Mouse (Mus musculus): Measurements from ENCODE around the gene Furin.
A peak's percentile ranks its signal among the peaks of the same experiment; 100 is the strongest.

Gene Furin

GRCm38 (mm10) chr7:80371041-80371751 is 34.0 kb downstream of the Furin start, which contains the start of gene Man2a2:
TSS of gene Man2a2 (minus strand) at chr7:80371375.
- DNase-seq: peak; percentile 89 to 92

GRCm38 (mm10) chr7:80370649-80371040 is 34.6 kb downstream of the Furin start:
- peak; percentile 85 to 89 for DNase-seq

- DNase-seq: peak in 1 of 2 experiments; percentile 51
Measured at GRCm38 (mm10) chr7:80369967-80370431, 35.2 kb downstream of the Furin start.

GRCm38 (mm10) chr7:80369461-80369860 is 35.8 kb downstream of the Furin start:
- DNase-seq: no peak

- DNase-seq: no peak
Measured at GRCm38 (mm10) chr7:80368635-80369421, 36.4 kb downstream of the Furin start.

- no peak for DNase-seq
Measured at GRCm38 (mm10) chr7:80368009-80368408, 37.2 kb downstream of the Furin start.

- no peak for DNase-seq
Measured at GRCm38 (mm10) chr7:80367232-80367631, 38.0 kb downstream of the Furin start.

- DNase-seq: peak; percentile 78 to 83
Measured at GRCm38 (mm10) chr7:80365759-80366158, 39.5 kb downstream of the Furin start.

- DNase-seq: no peak
Measured at GRCm38 (mm10) chr7:80360435-80360834, 44.8 kb downstream of the Furin start.

- no peak for DNase-seq
Measured at GRCm38 (mm10) chr7:80358039-80358438, 47.2 kb downstream of the Furin start.

- DNase-seq: no peak
Measured at GRCm38 (mm10) chr7:80357156-80357555, 48.1 kb downstream of the Furin start.

- DNase-seq: no peak
Measured at GRCm38 (mm10) chr7:80356351-80356750, 48.9 kb downstream of the Furin start.

- no peak for DNase-seq
Measured at GRCm38 (mm10) chr7:80352920-80353319, 52.3 kb downstream of the Furin start.

GRCm38 (mm10) chr7:80350808-80351207 is 54.4 kb downstream of the Furin start:
- no peak for DNase-seq

GRCm38 (mm10) chr7:80347670-80348586 is 57.3 kb downstream of the Furin start:
- DNase-seq: peak in 1 of 2 experiments; percentile 41

GRCm38 (mm10) chr7:80346830-80347229 is 58.4 kb downstream of the Furin start:
- DNase-seq: no peak

- no peak for DNase-seq
Measured at GRCm38 (mm10) chr7:80346173-80346572, 59.1 kb downstream of the Furin start.

GRCm38 (mm10) chr7:80343270-80344018 is 61.8 kb downstream of the Furin start:
- DNase-seq: no peak

GRCm38 (mm10) chr7:80342858-80343257 is 62.4 kb downstream of the Furin start, which contains the start of gene Hddc3:
TSS of gene Hddc3 (plus strand) at chr7:80343104.
- peak; percentile 99 for DNase-seq

GRCm38 (mm10) chr7:80341793-80342192 is 63.4 kb downstream of the Furin start:
- DNase-seq: no peak

- DNase-seq: peak; percentile 76 to 88
Measured at GRCm38 (mm10) chr7:80340793-80341192, 64.4 kb downstream of the Furin start, which contains the start of gene Unc45a. TSS of gene Unc45a (minus strand) at chr7:80341005.

All from kidney, postnatal 4 days (tissue).